Mouse (Mus musculus): ENCODE data around the gene March1. TPM values are rescaled to one million over a fixed set of nuclear protein-coding genes. Genes with fewer than 3 reads are reported as not detected.

March1 gene
- total and polyA plus RNA-seq, 2 experiments from 2014 or later, result 42.8 to 47.5 TPM

GRCm38 (mm10) chr8:66219974-66220373 lies 602.3 kb downstream of the March1 start:
- 48% methylated on average over 1 of the region's 1 CpGs for WGBS
- Histone ChIP-seq H3K9ac (replicated peaks; ENCODE audit: low read length) (no peak overlapping the region), H3K27ac (no peak overlapping the region), H3K27me3 (ENCODE audit: insufficient read depth, low read length) (no peaks in the 10 kb centered on the region), H3K9me3 (ENCODE audit: low read length) (no peaks in the 10 kb centered on the region), H3K4me3 (ENCODE audit: low read length) (no peak overlapping the region), H3K36me3 (ENCODE audit: insufficient read depth, low read length) (no peaks in the 10 kb centered on the region), H3K4me2 (ENCODE audit: low read depth, low read length) (no peak overlapping the region), H3K4me1 (ENCODE audit: insufficient read depth, low read length) (no peaks in the 10 kb centered on the region)
- no peak for TF ChIP-seq CTCF (IDR thresholded peaks at IDR 0.05; ENCODE audit: low read depth)
- DNase-seq (ENCODE audit: low spot score), result peak; percentile 5
- no peak for ATAC-seq

- TF ChIP-seq CTCF (IDR thresholded peaks at IDR 0.05; ENCODE audit: low read depth), result no peak
- H3K9ac ChIP-seq (replicated peaks; ENCODE audit: low read length), result no peak overlapping the region
- H3K27me3 ChIP-seq (ENCODE audit: insufficient read depth, low read length), result no peaks in the 10 kb centered on the region
- H3K4me1 ChIP-seq (ENCODE audit: insufficient read depth, low read length), result no peaks in the 10 kb centered on the region
- H3K36me3 ChIP-seq (ENCODE audit: insufficient read depth, low read length), result no peaks in the 10 kb centered on the region
- H3K27ac ChIP-seq, result no peak overlapping the region
- DNase-seq (ENCODE audit: low spot score) (no peak), ATAC-seq (no peak)
- H3K4me3 ChIP-seq (ENCODE audit: low read length), result no peak overlapping the region
- H3K4me2 ChIP-seq (ENCODE audit: low read depth, low read length), result no peak overlapping the region
- H3K9me3 ChIP-seq (ENCODE audit: low read length), result no peaks in the 10 kb centered on the region
- WGBS, result 58% methylated on average over 2 of the region's 2 CpGs
These were observed 612.2 kb downstream of the March1 start for GRCm38 (mm10) chr8:66229931-66230330.

- Histone ChIP-seq H3K36me3 (ENCODE audit: insufficient read depth, low read length) (no peaks in the 10 kb centered on the region), H3K9ac (replicated peaks; ENCODE audit: low read length) (no peak overlapping the region), H3K27ac (no peak overlapping the region), H3K9me3 (ENCODE audit: low read length) (no peaks in the 10 kb centered on the region), H3K4me3 (ENCODE audit: low read length) (no peak overlapping the region), H3K4me2 (ENCODE audit: low read depth, low read length) (no peak overlapping the region), H3K27me3 (ENCODE audit: insufficient read depth, low read length) (no peaks in the 10 kb centered on the region), H3K4me1 (ENCODE audit: insufficient read depth, low read length) (no peaks in the 10 kb centered on the region)
- TF ChIP-seq CTCF (IDR thresholded peaks at IDR 0.05; ENCODE audit: low read depth), result no peak
- 47% methylated on average over 4 of the region's 4 CpGs for WGBS
- DNase-seq (ENCODE audit: low spot score) (peak; percentile 12), ATAC-seq (no peak)
These were observed 651.8 kb downstream of the March1 start for GRCm38 (mm10) chr8:66269546-66269945.

GRCm38 (mm10) chr8:66270116-66270515 lies 652.4 kb downstream of the March1 start:
- DNase-seq (ENCODE audit: low spot score) (peak; percentile 44), ATAC-seq (no peak)
- Histone ChIP-seq H3K9ac (replicated peaks; ENCODE audit: low read length) (no peak overlapping the region), H3K4me3 (ENCODE audit: low read length) (no peak overlapping the region), H3K36me3 (ENCODE audit: insufficient read depth, low read length) (no peaks in the 10 kb centered on the region), H3K27ac (no peak overlapping the region), H3K27me3 (ENCODE audit: insufficient read depth, low read length) (no peaks in the 10 kb centered on the region), H3K4me2 (ENCODE audit: low read depth, low read length) (no peak overlapping the region), H3K9me3 (ENCODE audit: low read length) (no peaks in the 10 kb centered on the region), H3K4me1 (ENCODE audit: insufficient read depth, low read length) (no peaks in the 10 kb centered on the region)
- TF ChIP-seq CTCF (IDR thresholded peaks at IDR 0.05; ENCODE audit: low read depth), result peak; percentile 39; the same call in 1 of the 2 replicates
- 73% methylated on average over 2 of the region's 2 CpGs for WGBS

- no peaks in the 10 kb centered on the region for H3K36me3 ChIP-seq (ENCODE audit: insufficient read depth, low read length)
- 82% methylated on average over 7 of the region's 7 CpGs for WGBS
- H3K4me3 ChIP-seq (ENCODE audit: low read length), result no peak overlapping the region
- no peak for TF ChIP-seq CTCF (IDR thresholded peaks at IDR 0.05; ENCODE audit: low read depth)
- no peaks in the 10 kb centered on the region for H3K27me3 ChIP-seq (ENCODE audit: insufficient read depth, low read length)
- H3K27ac ChIP-seq, result no peak overlapping the region
- ATAC-seq, result no peak
- H3K4me1 ChIP-seq (ENCODE audit: insufficient read depth, low read length), result no peaks in the 10 kb centered on the region
- H3K9ac ChIP-seq (replicated peaks; ENCODE audit: low read length), result no peak overlapping the region
- H3K9me3 ChIP-seq (ENCODE audit: low read length), result no peaks in the 10 kb centered on the region
- no peak for DNase-seq (ENCODE audit: low spot score)
- no peak overlapping the region for H3K4me2 ChIP-seq (ENCODE audit: low read depth, low read length)
These were observed 700.1 kb downstream of the March1 start for GRCm38 (mm10) chr8:66317824-66318223.

GRCm38 (mm10) chr8:66323045-66323807 lies 705.5 kb downstream of the March1 start:
- TF ChIP-seq CTCF (IDR thresholded peaks at IDR 0.05; ENCODE audit: low read depth), result peak; percentile 56
- no peak overlapping the region for H3K27ac ChIP-seq
- H3K9me3 ChIP-seq (ENCODE audit: low read length), result no peaks in the 10 kb centered on the region
- no peaks in the 10 kb centered on the region for H3K36me3 ChIP-seq (ENCODE audit: insufficient read depth, low read length)
- H3K27me3 ChIP-seq (ENCODE audit: insufficient read depth, low read length), result no peaks in the 10 kb centered on the region
- 55% methylated on average over 4 of the region's 4 CpGs for WGBS
- no peak overlapping the region for H3K4me2 ChIP-seq (ENCODE audit: low read depth, low read length)
- ATAC-seq (no peak), DNase-seq (ENCODE audit: low spot score) (peak; percentile 17)
- H3K9ac ChIP-seq (replicated peaks; ENCODE audit: low read length), result no peak overlapping the region
- H3K4me1 ChIP-seq (ENCODE audit: insufficient read depth, low read length), result no peaks in the 10 kb centered on the region
- H3K4me3 ChIP-seq (ENCODE audit: low read length), result no peak overlapping the region

- no peak for TF ChIP-seq CTCF (IDR thresholded peaks at IDR 0.05; ENCODE audit: low read depth)
- no peaks in the 10 kb centered on the region for H3K36me3 ChIP-seq (ENCODE audit: insufficient read depth, low read length)
- no peak overlapping the region for H3K4me3 ChIP-seq (ENCODE audit: low read length)
- no peak overlapping the region for H3K9ac ChIP-seq (replicated peaks; ENCODE audit: low read length)
- H3K4me1 ChIP-seq (ENCODE audit: insufficient read depth, low read length), result no peaks in the 10 kb centered on the region
- no peaks in the 10 kb centered on the region for H3K27me3 ChIP-seq (ENCODE audit: insufficient read depth, low read length)
- no peak overlapping the region for H3K27ac ChIP-seq
- no peaks in the 10 kb centered on the region for H3K9me3 ChIP-seq (ENCODE audit: low read length)
- ATAC-seq (no peak), DNase-seq (ENCODE audit: low spot score) (no peak)
- no peak overlapping the region for H3K4me2 ChIP-seq (ENCODE audit: low read depth, low read length)
These were observed 708.7 kb downstream of the March1 start for GRCm38 (mm10) chr8:66326396-66326795.
